In the genomic region with DNA sequence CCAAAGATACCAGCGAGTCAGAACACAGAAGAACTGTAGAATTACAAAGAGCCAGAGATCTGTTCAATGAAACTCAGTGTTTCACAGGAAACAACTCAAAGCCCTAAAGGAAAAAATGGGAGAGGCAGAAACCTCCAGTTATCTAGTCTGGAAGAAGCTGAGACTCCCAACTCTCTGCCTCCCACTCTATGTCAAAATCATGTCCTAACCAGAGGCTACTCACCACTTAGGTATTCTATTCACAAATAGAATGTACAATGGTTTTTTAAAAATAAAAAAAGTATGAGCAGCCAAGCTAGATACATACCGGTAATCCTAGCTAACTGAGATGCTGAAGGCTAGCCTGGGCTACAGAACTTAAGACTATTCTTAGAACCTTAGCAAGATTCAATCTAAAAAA, we compare ENCODE assay signal across 13 mouse cellular contexts.
"Had no signal": no experiment of that assay in that cellular context is flagged by ENCODE, and none has a peak within 500 bp of the region (broad histone marks: within the 10 kb centered on the region; RNA-seq: fewer than 3 reads in every experiment).

No protein-coding gene starts in this region.

- H3K9me3 ChIP-seq: liver, embryonic 13.5 days; liver, embryonic 15.5 days; lung, embryonic 15.5 days; megakaryocyte, embryonic 14.5 days; midbrain, embryonic 13.5 days; midbrain, embryonic 15.5 days; neural tube, embryonic 12.5 days had no signal

- H3K27ac ChIP-seq: liver, embryonic 13.5 days; liver, embryonic 15.5 days; lung, embryonic 15.5 days; macrophage; midbrain, embryonic 13.5 days; midbrain, embryonic 15.5 days; neural tube, embryonic 12.5 days had no signal

- H3K9ac ChIP-seq: liver, embryonic 13.5 days; liver, embryonic 15.5 days; liver, postnatal 0 days; lung, embryonic 15.5 days; midbrain, embryonic 13.5 days; midbrain, embryonic 15.5 days; neural tube, embryonic 12.5 days had no signal

- H3K36me3 ChIP-seq: liver, embryonic 13.5 days; liver, embryonic 15.5 days; lung, embryonic 15.5 days; midbrain, embryonic 13.5 days; midbrain, embryonic 15.5 days; neural tube, embryonic 12.5 days had no signal

- H3K4me3 ChIP-seq: liver, embryonic 13.5 days; liver, embryonic 15.5 days; lung, embryonic 15.5 days; megakaryocyte, embryonic 14.5 days; midbrain, embryonic 13.5 days; midbrain, embryonic 15.5 days; neural tube, embryonic 12.5 days had no signal

- H3K4me2 ChIP-seq: liver, embryonic 13.5 days; liver, embryonic 15.5 days; midbrain, embryonic 11.5 days; midbrain, embryonic 13.5 days; neural tube, embryonic 12.5 days had no signal

- ATAC-seq: liver, postnatal 0 days; midbrain, embryonic 13.5 days; midbrain, embryonic 15.5 days had no signal

- H3K27me3 ChIP-seq: lung, embryonic 15.5 days; neural tube, embryonic 12.5 days had no signal

- DNase-seq: liver, embryonic 13.5 days; liver, postnatal 0 days; lung, adult 2 months; lung, postnatal 10 days; right cerebral cortex, postnatal 14 days had no signal
